Mouse (Mus musculus) hindbrain, postnatal 0 days (tissue): ENCODE measurements at regions not wholly inside any gene's neighbourhood (a gene's known extent, or its start where the extent isn't known, plus 50 kb on each side); places are given as distances from the start of the nearest gene placed in this dataset.

Source experiments
- ATAC-seq: fragments of 200-750 bp; cut with Nextera tagmentation; 2 replicates; pipeline ENCODE4 v1.8.0; 2017; ENCODE audit warnings: mild to moderate bottlenecking, moderate TSS enrichment, moderate library complexity
- DNase-seq: peaks from one replicate; pipeline ENCODE4 v3.0.0-alpha.2; 2015; ENCODE audit warnings: low spot score
- H3K27ac ChIP-seq: fragments of 300-500 bp; sonication (generic); 2 replicates; pipeline ENCODE4 v1.5.1; 2014; ENCODE audit warnings: mild to moderate bottlenecking
- H3K27me3 ChIP-seq: fragments of 300-500 bp; sonication (generic); 2 replicates; pipeline ENCODE4 v1.6.1; 2014; ENCODE audit warnings: low read length, mixed read lengths; ENCODE audit not compliant: insufficient read depth
- H3K36me3 ChIP-seq: fragments of 300-500 bp; sonication (generic); 2 replicates; pipeline ENCODE4 v1.6.1; 2014; ENCODE audit warnings: low read length, mixed read lengths; ENCODE audit not compliant: insufficient read depth
- H3K4me1 ChIP-seq: fragments of 300-500 bp; sonication (generic); 2 replicates; pipeline ENCODE4 v1.6.1; 2014; ENCODE audit warnings: antibody characterized with exemption, low read length, mixed read lengths; ENCODE audit not compliant: insufficient read depth
- H3K4me2 ChIP-seq: fragments of 300-500 bp; sonication (generic); 2 replicates; pipeline ENCODE4 v1.6.1; 2014; ENCODE audit warnings: low read depth, mild to moderate bottlenecking, low read length, moderate library complexity, mixed read lengths
- H3K4me3 ChIP-seq: fragments of 300-500 bp; sonication (generic); 2 replicates; pipeline ENCODE4 v1.5.1; 2014; ENCODE audit warnings: low read length
- H3K9ac ChIP-seq: fragments of 300-500 bp; sonication (generic); replicated peaks from 2 replicates; pipeline ENCODE4 v1.6.1; 2014; ENCODE audit warnings: mild to moderate bottlenecking, low read length, moderate library complexity, mixed read lengths
- H3K9me3 ChIP-seq: fragments of 300-500 bp; sonication (generic); 2 replicates; pipeline ENCODE4 v1.6.1; 2016; ENCODE audit warnings: low read length, mixed read lengths
- CTCF ChIP-seq: IDR thresholded peaks from 2 replicates; pipeline ENCODE4 v1.5.1; 2016; ENCODE audit warnings: antibody characterized with exemption, control low read depth, low read depth
- WGBS: fragments of 180-500 bp; shearing (Covaris S2); extraction: QIAGEN DNeasy Blood & Tissue Kit; methylation state at CpG from one replicate; pipeline ENCODE4 v1.1.7; 2014; 5-methylcytosine and 5-hydroxymethylcytosine counted together

- 88% methylated on average over 7 of the region's 7 CpGs for WGBS
- Histone ChIP-seq H3K4me3 (no peak overlapping the region), H3K27ac (no peak overlapping the region), H3K9ac (no peak overlapping the region), H3K4me2 (no peak overlapping the region), H3K27me3 (no peaks in the 10 kb centered on the region), H3K36me3 (no peaks in the 10 kb centered on the region), H3K4me1 (0 out of 2 replicates have a peak, but pooled peaks cover under 1% of the 10 kb centered on the region), H3K9me3 (no peaks in the 10 kb centered on the region)
- no peak for ATAC-seq
- no peak for DNase-seq
- no peak for TF ChIP-seq CTCF
Observed at GRCm38 (mm10) chr7:70619400-70619799, 252.9 kb upstream of the Nr2f2 start.

GRCm38 (mm10) chr7:70618270-70618669 is 251.7 kb upstream of the Nr2f2 start:
- ATAC-seq: no peak

GRCm38 (mm10) chr7:70606511-70606910 is 240.0 kb upstream of the Nr2f2 start:
- Histone ChIP-seq H3K9me3 (no peaks in the 10 kb centered on the region), H3K27ac (no peak overlapping the region), H3K9ac (no peak overlapping the region), H3K27me3 (no peaks in the 10 kb centered on the region), H3K36me3 (no peaks in the 10 kb centered on the region), H3K4me1 (no peaks in the 10 kb centered on the region), H3K4me2 (no peak overlapping the region), H3K4me3 (no peak overlapping the region)
- no peak for DNase-seq
- 90% methylated on average over 7 of the region's 7 CpGs for WGBS
- no peak for TF ChIP-seq CTCF
- ATAC-seq: no peak

More at GRCm38 (mm10) chr7:70618270-70618669, 251.7 kb upstream of the Nr2f2 start:
- H3K27me3 ChIP-seq: no peaks in the 10 kb centered on the region
- H3K4me1 ChIP-seq: no peaks in the 10 kb centered on the region
- H3K9me3 ChIP-seq: no peaks in the 10 kb centered on the region
- no peak overlapping the region for H3K27ac ChIP-seq
- no peaks in the 10 kb centered on the region for H3K36me3 ChIP-seq
- 50% methylated on average over 5 of the region's 5 CpGs for WGBS
- no peak overlapping the region for H3K4me2 ChIP-seq
- no peak overlapping the region for H3K4me3 ChIP-seq
- DNase-seq: no peak
- TF ChIP-seq CTCF: no peak
- H3K9ac ChIP-seq: no peak overlapping the region

- ATAC-seq (no peak), DNase-seq (no peak)
- 84% methylated on average over 5 of the region's 5 CpGs for WGBS
- H3K4me2 ChIP-seq: no peak overlapping the region
- no peaks in the 10 kb centered on the region for H3K4me1 ChIP-seq
- H3K36me3 ChIP-seq: no peaks in the 10 kb centered on the region
- H3K9ac ChIP-seq: no peak overlapping the region
- no peak overlapping the region for H3K4me3 ChIP-seq
- H3K27ac ChIP-seq: no peak overlapping the region
- no peaks in the 10 kb centered on the region for H3K9me3 ChIP-seq
- no peak for TF ChIP-seq CTCF
- no peaks in the 10 kb centered on the region for H3K27me3 ChIP-seq
Observed at GRCm38 (mm10) chr7:70604471-70605174, 238.1 kb upstream of the Nr2f2 start.

GRCm38 (mm10) chr7:70593027-70593426 is 226.5 kb upstream of the Nr2f2 start:
- no peak overlapping the region for H3K9ac ChIP-seq
- no peak for TF ChIP-seq CTCF
- no peaks in the 10 kb centered on the region for H3K36me3 ChIP-seq
- no peak overlapping the region for H3K27ac ChIP-seq
- 93% methylated on average over 6 of the region's 6 CpGs for WGBS
- no peaks in the 10 kb centered on the region for H3K9me3 ChIP-seq
- no peak overlapping the region for H3K4me3 ChIP-seq
- ATAC-seq (no peak), DNase-seq (no peak)
- no peaks in the 10 kb centered on the region for H3K4me1 ChIP-seq
- no peak overlapping the region for H3K4me2 ChIP-seq
- H3K27me3 ChIP-seq: no peaks in the 10 kb centered on the region

- no peak for DNase-seq
- no peaks in the 10 kb centered on the region for H3K27me3 ChIP-seq
- no peak for TF ChIP-seq CTCF
- no peak for ATAC-seq
- no peak overlapping the region for H3K9ac ChIP-seq
- no peaks in the 10 kb centered on the region for H3K9me3 ChIP-seq
- no peaks in the 10 kb centered on the region for H3K4me1 ChIP-seq
- H3K4me3 ChIP-seq: no peak overlapping the region
- H3K27ac ChIP-seq: no peak overlapping the region
- 29% methylated on average over 13 of the region's 13 CpGs for WGBS
- no peak overlapping the region for H3K4me2 ChIP-seq
- no peaks in the 10 kb centered on the region for H3K36me3 ChIP-seq
Observed at GRCm38 (mm10) chr7:70591361-70592256, 225.1 kb upstream of the Nr2f2 start.
